Comparison of ENCODE assay signal across 12 mouse cellular contexts in genomic region chr3:135610221-135610620, GRCm38 (mm10).
DNase-seq lines count a peak whose midpoint lies in the region; ATAC-seq and TF ChIP-seq lines count a peak whose summit lies in the region.
"Had no signal": no experiment of that assay in that cellular context is flagged by ENCODE, and none has a peak within 500 bp of the region (broad histone marks: within the 10 kb centered on the region; RNA-seq: fewer than 3 reads in every experiment).

No protein-coding gene starts in this region.

- WGBS in forebrain, postnatal 0 days = 27% methylated on average over 3 of the region's 3 CpGs

- H3K36me3 ChIP-seq in forebrain, postnatal 0 days (ENCODE audit: insufficient read depth) = peaks cover 18% of the 10 kb centered on the region; the same call in 1 of the 2 replicates

- H3K4me2 ChIP-seq in forebrain, postnatal 0 days (ENCODE audit: low read depth) = no peak overlapping the region
- H3K4me2 ChIP-seq: neural tube, embryonic 12.5 days; stomach, embryonic 15.5 days had no signal

- ATAC-seq in forebrain, postnatal 0 days = peak; percentile 96
- ATAC-seq: liver, postnatal 0 days had no signal

- H3K27ac ChIP-seq in forebrain, postnatal 0 days (ENCODE audit: low read depth, low read length) = peak overlapping the region; percentile 62
- H3K27ac ChIP-seq: neural tube, embryonic 12.5 days; stomach, embryonic 15.5 days had no signal

- peak; percentile 59 to 76 for DNase-seq in layer of hippocampus, adult 18-20 months (ENCODE audit: low spot score in 2 of 2)
- DNase-seq in layer of hippocampus, adult 9-10 months (ENCODE audit: low spot score) = no peak
- DNase-seq in forebrain, postnatal 0 days = peak; percentile 70
- peak; percentile 33 to 74 for DNase-seq in left cerebral cortex, adult 8-10 months (ENCODE audit: low spot score in 2 of 2)
- peak; percentile 73 to 80 for DNase-seq in right cerebral cortex, postnatal 36 days (ENCODE audit: low spot score in 2 of 2)
- no peak for DNase-seq in cerebellum, adult 8-10 months
- DNase-seq in ovary, adult 18-20 months (ENCODE audit: low spot score) = no peak
- DNase-seq in embryo, embryonic 11 days = no peak
- DNase-seq: adrenal gland, adult 2 months; liver, postnatal 0 days had no signal

- no peak overlapping the region; the same call in 1 of the 2 replicates for H3K9ac ChIP-seq in forebrain, postnatal 0 days
- H3K9ac ChIP-seq: liver, postnatal 0 days; neural tube, embryonic 12.5 days; stomach, embryonic 15.5 days had no signal

- H3K27me3 ChIP-seq in forebrain, postnatal 0 days (ENCODE audit: insufficient read depth, low read length) = no peaks in the 10 kb centered on the region
- H3K27me3 ChIP-seq: neural tube, embryonic 12.5 days; stomach, embryonic 15.5 days had no signal

- H3K9me3 ChIP-seq in forebrain, postnatal 0 days (ENCODE audit: low read length) = no peaks in the 10 kb centered on the region
- H3K9me3 ChIP-seq: neural tube, embryonic 12.5 days; stomach, embryonic 15.5 days had no signal

- H3K4me3 ChIP-seq in forebrain, postnatal 0 days (ENCODE audit: low read depth, low read length) = no peak overlapping the region
- H3K4me3 ChIP-seq: neural tube, embryonic 12.5 days; stomach, embryonic 15.5 days had no signal

- TF ChIP-seq CTCF in forebrain, postnatal 0 days (IDR thresholded peaks at IDR 0.05; ENCODE audit: low read depth) = no peak

- H3K4me1 ChIP-seq in forebrain, postnatal 0 days (ENCODE audit: insufficient read depth) = no peaks in the 10 kb centered on the region
- H3K4me1 ChIP-seq: neural tube, embryonic 12.5 days had no signal

Comparison
In these comparisons a context has a peak if more than half of its experiments do, and no peak if none do; other contexts are left out.
1. DNase-seq: peak in layer of hippocampus, adult 18-20 months (2 of 2), forebrain, postnatal 0 days (single experiment), left cerebral cortex, adult 8-10 months (2 of 2) and right cerebral cortex, postnatal 36 days (2 of 2); none in layer of hippocampus, adult 9-10 months (single experiment), cerebellum, adult 8-10 months (single experiment), ovary, adult 18-20 months (single experiment) and embryo, embryonic 11 days (single experiment).